Mouse (Mus musculus) limb, embryonic 12.5 days (tissue): Measurements from ENCODE around the gene Nfatc3. TPM values are rescaled to one million over a fixed set of nuclear protein-coding genes. Genes with fewer than 3 reads are reported as not detected.
A peak's percentile ranks its signal among the peaks of the same experiment; 100 is the strongest.

Experiments used
- ATAC-seq: fragments of 200-750 bp; cut with Nextera tagmentation; 2 replicates; pipeline ENCODE4 v1.8.0; 2017; ENCODE audit warnings: low read depth, moderate TSS enrichment; ENCODE audit not compliant: insufficient number of reproducible peaks, insufficient read depth, low FRiP score, low TSS enrichment
- H3K27ac ChIP-seq: fragments of 300-500 bp; sonication (generic); 2 replicates; pipeline ENCODE4 v1.5.1; 2016; ENCODE audit warnings: mild to moderate bottlenecking, moderate library complexity
- H3K27me3 ChIP-seq: fragments of 300-500 bp; sonication (generic); 2 replicates; pipeline ENCODE4 v1.6.1; 2016; ENCODE audit warnings: mild to moderate bottlenecking, moderate library complexity
- H3K36me3 ChIP-seq: fragments of 300-500 bp; sonication (generic); 2 replicates; pipeline ENCODE4 v1.6.1; 2016; ENCODE audit warnings: mild to moderate bottlenecking, moderate library complexity
- H3K4me1 ChIP-seq: fragments of 300-500 bp; sonication (generic); replicated peaks from 2 replicates; pipeline ENCODE4 v1.6.1; 2016
- H3K4me2 ChIP-seq: fragments of 300-500 bp; sonication (generic); 2 replicates; pipeline ENCODE4 v1.6.1; 2016; ENCODE audit warnings: mild to moderate bottlenecking, moderate library complexity
- H3K4me3 ChIP-seq: fragments of 300-500 bp; sonication (generic); replicated peaks from 2 replicates; pipeline ENCODE4 v1.5.1; 2016; ENCODE audit warnings: mild to moderate bottlenecking
- H3K9ac ChIP-seq: fragments of 300-500 bp; sonication (generic); replicated peaks from 2 replicates; pipeline ENCODE4 v1.6.1; 2016; ENCODE audit warnings: mild to moderate bottlenecking, moderate library complexity
- H3K9me3 ChIP-seq: fragments of 300-500 bp; sonication (generic); 2 replicates; pipeline ENCODE4 v1.6.1; 2016; ENCODE audit warnings: mild to moderate bottlenecking, moderate library complexity
- WGBS: fragments of 180-500 bp; shearing (Covaris S2); methylation state at CpG from one replicate; pipeline ENCODE4 v1.1.7; 2016; 5-methylcytosine and 5-hydroxymethylcytosine counted together
- polyA plus RNA-seq: library from polyadenylated mRNA; unstranded; fragments of >200 nt; fragmentation: Nextera tagmentation; extraction: Ambion mirVana; gene quantifications from 2 replicates; pipeline ENCODE4 v1.2.1, GENCODE M21; 2016

Nfatc3 gene
- polyA plus RNA-seq, 1 experiment from 2014 or later, result 9.2 TPM

GRCm38 (mm10) chr8:106135672-106136071, 77.0 kb downstream of the Nfatc3 start:
- ATAC-seq, result no peak
- H3K9ac ChIP-seq, result peak overlapping the region; percentile 55
- H3K4me1 ChIP-seq, result peaks cover 38% of the 10 kb centered on the region
- H3K27ac ChIP-seq, result peak overlapping the region; percentile 35; the same call in 1 of the 2 replicates
- peaks cover 28% of the 10 kb centered on the region for H3K36me3 ChIP-seq
- no peaks in the 10 kb centered on the region for H3K9me3 ChIP-seq
- H3K4me3 ChIP-seq, result peak overlapping the region; percentile 46
- WGBS, result 6% methylated on average over 19 of the region's 19 CpGs
- H3K4me2 ChIP-seq, result peak overlapping the region; percentile 86
- peaks cover 81% of the 10 kb centered on the region for H3K27me3 ChIP-seq

DNA sequence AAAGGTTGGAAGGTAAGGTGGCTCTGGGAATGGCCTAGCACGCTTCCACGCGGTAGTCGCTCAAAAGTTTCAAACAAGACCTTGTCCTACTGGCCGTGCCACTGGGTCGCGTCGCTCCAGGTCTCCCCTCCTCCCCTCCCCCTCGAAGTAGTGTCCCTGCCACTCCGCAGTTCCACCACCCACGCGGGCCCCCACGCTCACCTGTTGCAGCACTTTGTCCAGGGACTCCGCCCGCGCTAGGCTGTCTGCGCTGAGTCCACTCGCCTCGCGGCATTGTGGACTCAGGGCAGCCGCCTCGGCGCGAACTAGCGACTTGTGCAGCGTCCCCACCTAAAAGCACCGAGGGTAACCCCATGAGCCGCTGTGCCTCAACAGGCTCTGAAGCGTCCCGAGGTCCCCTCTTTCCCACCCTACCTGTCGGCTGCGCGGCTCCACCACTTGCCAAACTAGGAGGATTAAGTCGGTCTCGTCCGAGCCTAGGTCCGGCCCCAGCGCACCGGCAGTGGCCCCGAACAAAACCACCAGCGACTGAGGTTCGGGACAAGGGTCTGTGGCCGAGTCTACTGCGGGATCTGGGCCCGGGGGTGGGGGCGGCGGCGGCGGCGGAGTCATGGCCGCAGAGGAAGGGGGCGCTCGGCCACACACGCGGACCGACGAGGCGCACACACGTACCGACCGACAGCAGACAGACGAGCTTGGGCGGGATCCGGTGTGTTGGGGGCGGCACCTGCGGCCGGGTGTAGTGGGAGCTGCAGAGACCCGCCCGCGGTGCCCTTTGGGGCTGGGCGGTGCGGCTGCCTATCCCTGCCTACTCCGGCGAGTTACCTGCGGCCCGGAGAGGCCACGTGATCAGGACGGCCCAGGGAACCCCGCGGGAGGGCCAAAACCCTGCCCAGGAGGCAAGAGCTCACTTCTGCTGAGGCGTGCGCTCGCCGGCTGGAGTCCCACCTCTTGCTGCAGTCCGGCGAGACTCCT, 77.8 kb downstream of the Nfatc3 start, which contains the start of gene Esrp2:
TSS of gene Esrp2 (minus strand) at position 819 of the 975 bp plus-strand sequence.
- WGBS, result 1% methylated on average over 86 of the region's 86 CpGs
- Histone ChIP-seq H3K4me2 (peak within 1 kb of the TSS; percentile 86), H3K9me3 (no peaks in the 10 kb centered on the region), H3K27ac (peak within 1 kb of the TSS; percentile 35; the same call in 1 of the 2 replicates), H3K36me3 (peaks cover 20% of the 10 kb centered on the region), H3K27me3 (peaks cover 79% of the 10 kb centered on the region), H3K9ac (peak within 1 kb of the TSS; percentile 56), H3K4me1 (peaks cover 42% of the 10 kb centered on the region), H3K4me3 (peak within 1 kb of the TSS; percentile 46)
- no peak for ATAC-seq

DNA sequence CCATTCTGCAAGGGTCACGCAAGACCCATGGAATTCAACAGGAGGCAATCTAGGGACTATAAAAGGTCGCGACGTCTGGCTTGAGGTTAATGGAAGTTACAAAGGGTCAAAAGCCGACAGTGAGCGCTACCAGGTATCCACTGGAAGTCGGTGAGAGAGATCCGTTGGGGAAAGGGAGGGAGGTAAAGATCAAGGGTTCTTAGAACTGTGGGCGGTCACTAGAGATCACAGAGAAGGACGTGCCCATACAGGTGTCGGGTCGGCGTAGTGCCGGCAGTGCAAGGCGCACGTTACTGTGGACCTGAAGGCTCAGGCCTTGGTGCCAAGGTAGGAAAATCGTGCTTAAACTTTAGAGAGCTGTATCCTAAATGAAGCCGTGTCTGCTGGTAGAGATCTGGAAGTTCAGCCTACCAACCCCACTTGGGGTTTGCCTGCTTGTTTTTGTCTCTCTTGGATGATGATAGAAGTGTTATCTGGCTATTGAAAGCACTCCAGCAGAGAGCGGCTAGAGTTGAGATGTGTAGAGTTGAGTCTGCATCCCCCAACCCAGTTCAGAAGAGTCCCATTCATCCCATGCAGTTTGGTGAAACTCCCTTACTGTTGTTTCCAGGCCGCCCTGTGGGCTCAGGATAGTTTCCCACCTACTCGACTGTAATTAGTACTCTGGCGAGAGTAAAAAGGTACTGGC, 78.7 kb downstream of the Nfatc3 start:
- peaks cover 75% of the 10 kb centered on the region for H3K27me3 ChIP-seq
- H3K4me2 ChIP-seq, result peak overlapping the region; percentile 86
- peaks cover 42% of the 10 kb centered on the region for H3K4me1 ChIP-seq
- H3K4me3 ChIP-seq, result peak overlapping the region; percentile 46
- no peak overlapping the region for H3K27ac ChIP-seq
- H3K36me3 ChIP-seq, result peaks cover 11% of the 10 kb centered on the region
- 3% methylated on average over 22 of the region's 22 CpGs for WGBS
- H3K9me3 ChIP-seq, result no peaks in the 10 kb centered on the region
- ATAC-seq, result no peak
- peak overlapping the region; percentile 56; the same call in 1 of the 2 replicates for H3K9ac ChIP-seq

DNA sequence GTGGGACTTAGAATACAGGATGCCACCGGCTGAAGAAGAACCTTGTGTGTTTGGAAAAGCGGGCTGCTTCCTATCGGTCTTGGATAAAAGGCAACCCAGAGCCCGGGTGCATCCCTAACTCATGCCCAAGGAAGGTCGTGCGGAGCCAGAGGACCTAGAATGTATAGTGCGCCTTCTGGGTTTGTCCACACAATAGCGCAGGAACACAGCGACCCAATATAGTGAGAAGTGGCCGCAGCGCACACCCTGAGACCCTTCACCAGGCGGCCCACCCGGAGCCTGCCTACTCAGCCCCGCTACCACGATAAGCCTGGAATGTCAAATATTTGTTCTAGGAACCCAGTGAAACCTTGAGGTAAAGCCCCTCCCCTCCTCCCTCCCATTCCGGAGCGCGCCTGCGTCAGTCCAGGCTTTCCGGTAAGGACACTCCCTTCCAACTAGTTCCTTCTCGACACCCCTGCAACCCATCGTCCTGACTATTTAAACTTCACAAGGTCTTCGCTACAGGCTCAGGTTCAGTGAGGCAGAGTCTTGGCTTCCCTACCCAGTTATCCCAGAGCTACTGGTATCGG, 79.4 kb downstream of the Nfatc3 start:
- Histone ChIP-seq H3K4me2 (peak overlapping the region; percentile 86), H3K4me1 (peaks cover 42% of the 10 kb centered on the region), H3K36me3 (peaks cover 4% of the 10 kb centered on the region; the same call in 1 of the 2 replicates), H3K9me3 (no peaks in the 10 kb centered on the region), H3K27ac (no peak overlapping the region), H3K9ac (peak overlapping the region; percentile 56), H3K27me3 (peaks cover 68% of the 10 kb centered on the region), H3K4me3 (peak overlapping the region; percentile 46)
- 1% methylated on average over 24 of the region's 24 CpGs for WGBS
- ATAC-seq, result peak; percentile 39; the same call in 1 of the 2 replicates

DNA sequence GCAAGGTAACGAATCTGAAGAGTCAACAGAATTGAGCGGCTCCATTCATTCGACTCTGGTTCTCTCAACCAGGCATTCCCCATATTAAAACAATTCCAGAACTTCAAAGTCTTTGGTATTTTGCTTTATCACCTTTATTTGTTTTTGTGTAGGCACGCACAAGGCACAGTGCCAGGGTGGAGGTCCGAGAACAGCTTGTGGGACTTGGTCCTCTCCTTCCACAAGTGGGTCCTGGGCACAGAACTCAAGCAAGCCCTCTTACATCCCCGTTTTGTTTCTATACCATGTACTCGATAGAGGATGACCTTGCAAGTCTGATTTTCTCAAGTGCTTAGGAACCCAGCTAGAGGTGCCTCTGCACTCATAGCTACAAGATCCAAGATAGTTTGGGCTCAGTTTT, 80.0 kb downstream of the Nfatc3 start:
- peak overlapping the region; percentile 86 for H3K4me2 ChIP-seq
- 14% methylated on average over 7 of the region's 7 CpGs for WGBS

GRCm38 (mm10) chr8:106140191-106140590, 81.6 kb downstream of the Nfatc3 start:
- no peak for ATAC-seq
- Histone ChIP-seq H3K4me3 (no peak overlapping the region), H3K4me2 (no peak overlapping the region), H3K27ac (no peak overlapping the region), H3K36me3 (no peaks in the 10 kb centered on the region), H3K27me3 (peaks cover 46% of the 10 kb centered on the region), H3K9me3 (no peaks in the 10 kb centered on the region), H3K4me1 (peaks cover 33% of the 10 kb centered on the region), H3K9ac (no peak overlapping the region)
- 67% methylated on average over 5 of the region's 5 CpGs for WGBS

More for the DNA sequence above, 80.0 kb downstream of the Nfatc3 start:
- peak overlapping the region; percentile 46 for H3K4me3 ChIP-seq
- H3K9ac ChIP-seq, result peak overlapping the region; percentile 56
- no peaks in the 10 kb centered on the region for H3K9me3 ChIP-seq
- H3K36me3 ChIP-seq, result no peaks in the 10 kb centered on the region
- ATAC-seq, result no peak
- no peak overlapping the region for H3K27ac ChIP-seq
- peaks cover 42% of the 10 kb centered on the region for H3K4me1 ChIP-seq
- H3K27me3 ChIP-seq, result peaks cover 62% of the 10 kb centered on the region

DNA sequence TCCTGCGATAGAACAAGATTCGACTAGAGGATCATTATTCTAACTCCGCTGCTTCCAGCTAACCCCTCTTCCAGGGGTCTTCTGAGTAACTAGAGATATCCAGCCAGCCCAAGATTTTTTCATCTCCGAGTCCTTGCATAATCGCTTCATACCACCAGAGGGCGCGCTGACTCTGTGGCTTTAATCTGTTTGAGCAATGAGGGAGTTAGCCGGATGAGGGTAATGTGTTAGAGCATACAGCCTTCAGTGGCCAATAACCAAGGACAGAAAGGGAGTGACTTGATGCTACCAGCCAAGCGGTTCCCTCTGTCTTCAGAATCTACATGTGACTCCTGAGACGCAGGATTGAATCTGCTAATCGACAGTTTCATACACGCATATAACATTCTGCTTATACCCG, 82.1 kb downstream of the Nfatc3 start:
- no peak overlapping the region for H3K4me3 ChIP-seq
- peaks cover 28% of the 10 kb centered on the region for H3K4me1 ChIP-seq
- H3K4me2 ChIP-seq, result no peak overlapping the region
- 18% methylated on average over 13 of the region's 13 CpGs for WGBS
- no peaks in the 10 kb centered on the region for H3K36me3 ChIP-seq
- no peak for ATAC-seq
- H3K9me3 ChIP-seq, result no peaks in the 10 kb centered on the region
- H3K27me3 ChIP-seq, result peaks cover 41% of the 10 kb centered on the region
- H3K27ac ChIP-seq, result no peak overlapping the region
- H3K9ac ChIP-seq, result no peak overlapping the region

DNA sequence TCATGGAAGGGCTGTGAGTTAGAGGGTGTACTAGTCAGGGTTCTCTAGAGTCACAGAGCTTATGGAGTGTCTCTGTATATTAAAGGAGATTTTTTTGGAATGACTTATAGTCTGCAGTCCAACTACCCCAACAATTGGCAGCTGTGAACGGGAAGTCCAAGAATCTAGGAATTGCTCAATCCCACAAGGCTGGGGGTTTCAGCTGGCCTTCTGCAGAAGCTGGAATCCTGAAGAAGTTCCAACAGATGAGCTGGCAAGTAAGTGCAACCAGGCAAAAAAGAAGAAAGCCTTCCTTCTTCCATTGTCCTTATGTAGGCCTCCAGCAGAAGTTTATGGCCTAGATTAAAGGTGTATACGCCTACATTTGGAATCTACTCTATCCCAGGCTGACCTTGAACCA, 86.7 kb downstream of the Nfatc3 start:
- H3K4me2 ChIP-seq, result no peak overlapping the region
- H3K36me3 ChIP-seq, result no peaks in the 10 kb centered on the region
- no peaks in the 10 kb centered on the region for H3K27me3 ChIP-seq
- H3K4me1 ChIP-seq, result 0 out of 2 replicates have a peak, but pooled peaks cover 3% of the 10 kb centered on the region
- H3K9ac ChIP-seq, result no peak overlapping the region
- no peaks in the 10 kb centered on the region for H3K9me3 ChIP-seq
- 79% methylated on average over 2 of the region's 2 CpGs for WGBS
- no peak for ATAC-seq
- no peak overlapping the region for H3K4me3 ChIP-seq
- no peak overlapping the region for H3K27ac ChIP-seq

DNA sequence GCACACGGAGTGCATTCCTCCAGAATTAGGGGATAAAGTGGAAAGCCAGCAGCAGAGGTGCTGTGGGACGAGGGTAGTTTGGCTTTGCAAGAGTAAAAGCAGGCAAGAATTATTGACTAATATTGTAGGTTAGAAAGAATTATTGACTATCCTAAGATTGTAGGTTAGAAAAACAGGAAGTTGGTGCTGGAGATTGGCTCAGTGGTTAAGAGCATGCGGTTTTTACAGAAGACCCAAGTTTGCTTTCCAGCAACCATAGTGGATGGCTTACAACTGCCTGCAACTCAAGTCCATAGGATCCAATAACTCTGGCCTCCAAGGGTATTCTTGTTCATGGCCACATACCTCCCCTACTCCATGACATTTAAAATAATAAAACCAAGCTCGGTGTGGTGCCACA, 87.4 kb downstream of the Nfatc3 start:
- Histone ChIP-seq H3K36me3 (no peaks in the 10 kb centered on the region), H3K4me1 (peaks cover 6% of the 10 kb centered on the region; the same call in 1 of the 2 replicates), H3K4me3 (no peak overlapping the region), H3K27ac (no peak overlapping the region), H3K9ac (no peak overlapping the region), H3K4me2 (no peak overlapping the region), H3K9me3 (no peaks in the 10 kb centered on the region), H3K27me3 (no peaks in the 10 kb centered on the region)
- ATAC-seq, result no peak
- 90% methylated on average over 4 of the region's 4 CpGs for WGBS

- Histone ChIP-seq H3K4me3 (no peak overlapping the region), H3K9me3 (no peaks in the 10 kb centered on the region), H3K27me3 (no peaks in the 10 kb centered on the region), H3K4me2 (no peak overlapping the region), H3K9ac (no peak overlapping the region), H3K4me1 (peaks cover 8% of the 10 kb centered on the region; the same call in 1 of the 2 replicates), H3K36me3 (no peaks in the 10 kb centered on the region), H3K27ac (no peak overlapping the region)
- 84% methylated on average over 6 of the region's 6 CpGs for WGBS
- ATAC-seq, result no peak
Observed at GRCm38 (mm10) chr8:106147868-106148565, 89.4 kb downstream of the Nfatc3 start.
